In genomic region chr19:5923990-5924712, GRCm38 (mm10) we compare ENCODE assay signal across 8 mouse cellular contexts. TPM values are rescaled to one million over a fixed set of nuclear protein-coding genes. Genes with fewer than 3 reads are reported as not detected.
A peak's percentile ranks its signal among the peaks of the same experiment; 100 is the strongest.
DNase-seq lines count a peak whose midpoint lies in the region; ATAC-seq and TF ChIP-seq lines count a peak whose summit lies in the region.

No protein-coding gene starts in this region.

- WGBS in forebrain, embryonic 13.5 days, result under 1% methylated on average over 38 of the region's 38 CpGs
- under 1% methylated on average over 38 of the region's 38 CpGs for WGBS in liver, postnatal 0 days (ENCODE audit: insufficient replicate concordance)
- under 1% methylated on average over 38 of the region's 38 CpGs for WGBS in neural tube, embryonic 13.5 days

- ATAC-seq in cerebellum, adult (ENCODE audit: insufficient number of reproducible peaks, low FRiP score, low TSS enrichment), result peak; percentile 72; the same call in 1 of the 2 replicates
- ATAC-seq in forebrain, embryonic 13.5 days, result peak; percentile 87
- ATAC-seq in liver, postnatal 0 days, result peak; percentile 14
- peak; percentile 88 for ATAC-seq in neural tube, embryonic 13.5 days (ENCODE audit: low read depth)

- H3K27me3 ChIP-seq in forebrain, embryonic 13.5 days, result peaks cover 10% of the 10 kb centered on the region
- no peaks in the 10 kb centered on the region; the same call in 1 of the 2 replicates for H3K27me3 ChIP-seq in liver, postnatal 0 days (ENCODE audit: insufficient read depth, low read length)
- H3K27me3 ChIP-seq in neural tube, embryonic 13.5 days, result peaks cover 12% of the 10 kb centered on the region
- H3K27me3 ChIP-seq in testis, adult 2 months (ENCODE audit: control insufficient read depth, insufficient read depth, low read length), result no peaks in the 10 kb centered on the region

- H3K4me3 ChIP-seq in forebrain, embryonic 13.5 days, result peak overlapping the region; percentile 54
- H3K4me3 ChIP-seq in liver, postnatal 0 days (ENCODE audit: low read depth, low read length), result peak overlapping the region; percentile 69
- peak overlapping the region; percentile 59 for H3K4me3 ChIP-seq in neural tube, embryonic 13.5 days
- H3K4me3 ChIP-seq in testis, adult 2 months (ENCODE audit: control insufficient read depth, low read depth, low read length), result peak overlapping the region; percentile 83

- 0 out of 2 replicates have a peak, but pooled peaks have one; percentile 15 for TF ChIP-seq EP300 in liver, postnatal 0 days (IDR thresholded peaks at IDR 0.05; ENCODE audit: low read depth)

- intact Hi-C loops in heart, postnatal 10 days (cut with DNase I), result loop anchor here (1.0 to 2.0 kb wide), 2 partner anchors 17 to 32 kb away; no protein-coding TSS in a partner anchor

- peaks cover 28% of the 10 kb centered on the region for H3K4me1 ChIP-seq in forebrain, embryonic 13.5 days
- H3K4me1 ChIP-seq in liver, postnatal 0 days (ENCODE audit: insufficient read depth), result peaks cover 40% of the 10 kb centered on the region
- H3K4me1 ChIP-seq in neural tube, embryonic 13.5 days (replicated peaks), result peaks cover 39% of the 10 kb centered on the region
- peaks cover 14% of the 10 kb centered on the region for H3K4me1 ChIP-seq in testis, adult 2 months (ENCODE audit: control insufficient read depth, insufficient read depth, low read length)

- peak; percentile 90 for DNase-seq in ES-CJ7 (ENCODE audit: low read depth, low spot score)
- DNase-seq in heart, postnatal 10 days, result peak; percentile 95 to 97
- peak; percentile 98 to 99 for DNase-seq in kidney, postnatal 4 days
- peak; percentile 93 for DNase-seq in liver, postnatal 0 days

- no peaks in the 10 kb centered on the region for H3K9me3 ChIP-seq in forebrain, embryonic 13.5 days (replicated peaks)
- no peaks in the 10 kb centered on the region for H3K9me3 ChIP-seq in liver, postnatal 0 days (ENCODE audit: low read length)
- H3K9me3 ChIP-seq in neural tube, embryonic 13.5 days, result no peaks in the 10 kb centered on the region

- peak overlapping the region; percentile 95 for H3K4me2 ChIP-seq in forebrain, embryonic 13.5 days
- peak overlapping the region; percentile 100 for H3K4me2 ChIP-seq in liver, postnatal 0 days (ENCODE audit: low read depth, low read length)
- peak overlapping the region; percentile 82 for H3K4me2 ChIP-seq in neural tube, embryonic 13.5 days

- TF ChIP-seq CTCF in liver, postnatal 0 days (IDR thresholded peaks at IDR 0.05; ENCODE audit: low read depth), result peak; percentile 90
- TF ChIP-seq CTCF in testis, adult 2 months (IDR thresholded peaks at IDR 0.05; ENCODE audit: control insufficient read depth, insufficient read depth, insufficient replicate concordance, low read depth, low read length), result peak; percentile 70; the same call in 1 of the 2 replicates

- H3K27ac ChIP-seq in forebrain, embryonic 13.5 days, result peak overlapping the region; percentile 52; the same call in 1 of the 2 replicates
- H3K27ac ChIP-seq in liver, postnatal 0 days (ENCODE audit: low read depth), result peak overlapping the region; percentile 76
- H3K27ac ChIP-seq in neural tube, embryonic 13.5 days (replicated peaks), result peak overlapping the region; percentile 83
- H3K27ac ChIP-seq in testis, adult 2 months (ENCODE audit: control insufficient read depth, insufficient read depth, low read depth, low read length), result no peak overlapping the region; the same call in none of the 2 replicates

- peak overlapping the region; percentile 71 for H3K9ac ChIP-seq in forebrain, embryonic 13.5 days
- peak overlapping the region; percentile 71 for H3K9ac ChIP-seq in liver, postnatal 0 days (replicated peaks)
- H3K9ac ChIP-seq in neural tube, embryonic 13.5 days, result peak overlapping the region; percentile 76

- no peak for TF ChIP-seq POLR2A in testis, adult 2 months (IDR thresholded peaks at IDR 0.05; ENCODE audit: control insufficient read depth, low read depth, low read length)

- no peaks in the 10 kb centered on the region for H3K36me3 ChIP-seq in forebrain, embryonic 13.5 days (ENCODE audit: poor library complexity, severe bottlenecking)
- H3K36me3 ChIP-seq in liver, postnatal 0 days (replicated peaks; ENCODE audit: insufficient read depth, low read length), result no peaks in the 10 kb centered on the region
- H3K36me3 ChIP-seq in neural tube, embryonic 13.5 days, result no peaks in the 10 kb centered on the region
- H3K36me3 ChIP-seq in testis, adult 2 months (ENCODE audit: control insufficient read depth, insufficient read depth, low read length), result no peaks in the 10 kb centered on the region

RNA-seq across cellular contexts. Expression of gene Cdc42ep2, which starts 0.5 kb away (rescaled TPM):
- polyA plus RNA-seq in forebrain, embryonic 13.5 days (2015; fragmentation: Nextera tagmentation; extraction: Ambion mirVana), result 4.2 and 4.6 TPM in 2 replicates
- total RNA-seq in heart, postnatal 10 days (2021), result 10 to 100 TPM; 14.0 to 16.0 TPM
- polyA plus RNA-seq in liver, postnatal 0 days (2015; fragmentation: Nextera tagmentation; extraction: Ambion mirVana), result 3.0 TPM in 2 replicates
- polyA plus RNA-seq in neural tube, embryonic 13.5 days (2015; fragmentation: Nextera tagmentation; extraction: Ambion mirVana), result 11.8 and 13.5 TPM in 2 replicates
- polyA plus RNA-seq in testis, adult 2 months (2012; rRNA removed), result 0.89 and 0.90 TPM in 2 replicates

RNA-seq across cellular contexts. Expression of gene Dpf2, which starts 11.3 kb away (rescaled TPM):
- polyA plus RNA-seq in forebrain, embryonic 13.5 days (2015; fragmentation: Nextera tagmentation; extraction: Ambion mirVana), result 147 and 169 TPM in 2 replicates
- 100 to 1,000 TPM; 100 to 101 TPM for total RNA-seq in heart, postnatal 10 days (2021)
- polyA plus RNA-seq in liver, postnatal 0 days (2015; fragmentation: Nextera tagmentation; extraction: Ambion mirVana), result 28.1 and 32.6 TPM in 2 replicates
- 117 and 135 TPM in 2 replicates for polyA plus RNA-seq in neural tube, embryonic 13.5 days (2015; fragmentation: Nextera tagmentation; extraction: Ambion mirVana)
- 63.6 and 69.2 TPM in 2 replicates for polyA plus RNA-seq in testis, adult 2 months (2012; rRNA removed)

RNA-seq across cellular contexts. Expression of gene Tigd3, which starts 30.2 kb away (rescaled TPM):
- 13.1 and 15.5 TPM in 2 replicates for polyA plus RNA-seq in forebrain, embryonic 13.5 days (2015; fragmentation: Nextera tagmentation; extraction: Ambion mirVana)
- 1 to 10 TPM; 1.1 to 1.2 TPM for total RNA-seq in heart, postnatal 10 days (2021)
- polyA plus RNA-seq in liver, postnatal 0 days (2015; fragmentation: Nextera tagmentation; extraction: Ambion mirVana), result 1.5 and 1.7 TPM in 2 replicates
- 11.1 and 11.4 TPM in 2 replicates for polyA plus RNA-seq in neural tube, embryonic 13.5 days (2015; fragmentation: Nextera tagmentation; extraction: Ambion mirVana)
- 0.84 and 0.94 TPM in 2 replicates for polyA plus RNA-seq in testis, adult 2 months (2012; rRNA removed)

RNA-seq across cellular contexts. Expression of gene Pola2, which starts 39.9 kb away (rescaled TPM):
- 52.6 and 55.9 TPM in 2 replicates for polyA plus RNA-seq in forebrain, embryonic 13.5 days (2015; fragmentation: Nextera tagmentation; extraction: Ambion mirVana)
- 10 to 100 TPM; 21.1 TPM for total RNA-seq in heart, postnatal 10 days (2021)
- polyA plus RNA-seq in liver, postnatal 0 days (2015; fragmentation: Nextera tagmentation; extraction: Ambion mirVana), result 19.2 and 21.5 TPM in 2 replicates
- 20.8 and 24.8 TPM in 2 replicates for polyA plus RNA-seq in neural tube, embryonic 13.5 days (2015; fragmentation: Nextera tagmentation; extraction: Ambion mirVana)
- polyA plus RNA-seq in testis, adult 2 months (2012; rRNA removed), result 31.4 and 32.0 TPM in 2 replicates

RNA-seq across cellular contexts. Expression of gene Slc25a45, which starts 46.5 kb away (rescaled TPM):
- polyA plus RNA-seq in forebrain, embryonic 13.5 days (2015; fragmentation: Nextera tagmentation; extraction: Ambion mirVana), result 1.2 and 1.4 TPM in 2 replicates
- total RNA-seq in heart, postnatal 10 days (2021), result 1 to 10 TPM; 4.6 to 5.9 TPM
- polyA plus RNA-seq in liver, postnatal 0 days (2015; fragmentation: Nextera tagmentation; extraction: Ambion mirVana), result 8.4 and 9.1 TPM in 2 replicates
- 1.6 and 2.3 TPM in 2 replicates for polyA plus RNA-seq in neural tube, embryonic 13.5 days (2015; fragmentation: Nextera tagmentation; extraction: Ambion mirVana)
- polyA plus RNA-seq in testis, adult 2 months (2012; rRNA removed), result 20.1 and 26.1 TPM in 2 replicates

Comparison
In these comparisons a context has a peak if more than half of its experiments do, and no peak if none do; other contexts are left out.
1. ATAC-seq: peak in every context shown above with its lines; median percentile 88 in neural tube, embryonic 13.5 days; 87 in forebrain, embryonic 13.5 days; 72 in cerebellum, adult; 14 in liver, postnatal 0 days.